Mouse (Mus musculus) v-Abl transformed pro-B cells (cell line): Measurements from ENCODE around the gene Zfp781.
"Not testable (repeated sequence)": the region's sequence is repeated elsewhere in the genome, so short reads cannot be mapped to it uniquely, and the experiment has no call there.

Experiments used
- in situ Hi-C, 2 experiments: fragments of 400-800 bp; cut with MboI; formaldehyde crosslinking; loops; one replicate each; pipeline ENCODE4 v1.15.1; 2025; ENCODE audit not compliant: unreplicated experiment in 2 of 2

The Zfp781 gene

DNA sequence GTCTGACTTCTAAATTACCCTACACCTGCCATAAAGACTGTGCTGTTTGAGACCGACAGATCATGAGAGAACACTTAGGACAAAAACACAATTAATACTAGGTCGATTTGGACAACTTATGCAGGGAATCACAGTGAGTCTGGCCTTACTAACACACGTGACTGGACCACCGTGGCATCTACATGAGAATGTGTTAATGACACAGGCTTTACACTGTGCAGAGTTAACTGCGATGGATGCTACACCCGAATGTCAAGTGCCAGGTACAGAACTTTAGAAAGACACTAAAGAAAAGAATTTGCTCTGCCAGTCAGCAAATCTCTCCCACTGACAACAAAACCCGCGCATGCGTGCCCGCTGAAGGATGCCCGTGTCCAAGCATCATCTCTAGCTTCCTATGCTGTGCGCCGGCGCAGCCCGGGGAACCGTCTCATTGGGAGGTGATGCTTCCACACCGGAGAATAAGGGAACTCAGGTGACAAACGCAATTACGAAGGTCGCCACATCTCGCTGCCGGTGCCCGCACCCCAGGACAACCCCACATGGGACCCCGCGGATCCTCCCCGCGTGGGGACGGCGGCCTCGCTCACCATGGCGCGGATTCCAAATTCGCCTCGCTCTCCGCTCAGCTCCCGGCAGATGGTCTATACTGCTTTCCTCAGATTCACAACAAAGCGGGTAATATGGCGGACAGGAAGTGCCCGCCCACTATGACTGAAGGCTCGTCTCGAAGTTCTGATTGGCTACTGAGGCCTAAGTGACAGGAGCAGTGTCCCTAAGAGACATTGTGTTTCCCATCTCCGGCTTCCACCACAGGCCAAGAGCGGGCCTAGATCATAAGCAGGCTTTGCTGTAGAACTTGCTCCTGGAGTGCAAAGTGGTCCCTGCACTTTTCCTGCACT is at the start of gene Zfp781:
Gene Zfp781 (minus strand): TSS at position 639 of the 902 bp plus-strand sequence.
- in situ Hi-C loops: not testable (repeated sequence)

DNA sequence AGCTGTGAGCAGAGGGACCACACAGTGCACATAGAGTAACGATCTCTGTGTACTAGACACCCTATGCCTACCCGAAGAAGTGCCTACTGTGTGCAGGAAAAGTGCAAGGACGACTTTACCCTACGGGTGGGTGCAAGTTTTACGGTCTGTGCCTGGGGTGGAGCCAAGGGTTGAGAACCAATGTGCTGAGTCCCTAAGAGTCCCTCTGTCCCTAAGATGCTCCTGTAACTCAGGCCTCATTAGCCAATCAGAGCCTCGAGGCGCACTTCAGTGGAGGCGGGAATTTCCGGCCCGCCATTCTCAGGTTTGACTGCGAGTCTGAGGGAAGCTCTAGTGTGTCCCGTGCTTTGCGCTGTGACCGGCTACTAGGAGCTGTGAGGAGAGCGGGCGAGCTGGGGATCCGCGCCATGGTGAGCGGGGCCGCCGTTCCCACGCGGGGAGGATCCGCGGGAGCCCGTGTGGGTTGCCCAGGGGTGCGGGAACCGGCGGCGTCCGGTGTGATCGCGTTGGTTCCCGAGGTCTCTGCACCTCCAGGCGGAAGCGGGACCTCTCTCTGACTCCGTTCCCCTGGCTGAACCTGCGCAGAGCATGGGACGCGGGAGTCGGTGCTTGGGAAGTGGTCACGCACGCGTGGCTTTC is 48.2 kb upstream of the Zfp781 start:
- in situ Hi-C loops: not testable (repeated sequence)

DNA sequence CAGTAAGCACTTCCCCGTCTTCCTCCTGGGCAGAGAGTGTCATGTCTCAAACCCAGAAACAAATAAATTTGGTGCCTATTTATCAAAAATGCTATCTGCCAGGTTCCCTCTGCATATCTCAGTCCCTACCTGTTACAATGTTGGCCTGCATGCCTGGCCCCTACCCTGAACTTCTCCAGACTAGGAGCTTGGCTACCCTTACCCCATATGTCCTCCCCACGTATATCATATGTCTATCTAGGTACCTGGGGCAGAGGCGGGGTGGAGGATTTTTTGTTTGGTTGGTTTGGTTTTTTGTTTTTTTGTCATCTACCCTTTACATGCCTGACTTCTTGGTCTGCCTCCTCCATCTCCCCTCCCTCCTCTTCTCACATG is 451 bp upstream of the Zfp781 start:
- in situ Hi-C loops: not testable (repeated sequence)

DNA sequence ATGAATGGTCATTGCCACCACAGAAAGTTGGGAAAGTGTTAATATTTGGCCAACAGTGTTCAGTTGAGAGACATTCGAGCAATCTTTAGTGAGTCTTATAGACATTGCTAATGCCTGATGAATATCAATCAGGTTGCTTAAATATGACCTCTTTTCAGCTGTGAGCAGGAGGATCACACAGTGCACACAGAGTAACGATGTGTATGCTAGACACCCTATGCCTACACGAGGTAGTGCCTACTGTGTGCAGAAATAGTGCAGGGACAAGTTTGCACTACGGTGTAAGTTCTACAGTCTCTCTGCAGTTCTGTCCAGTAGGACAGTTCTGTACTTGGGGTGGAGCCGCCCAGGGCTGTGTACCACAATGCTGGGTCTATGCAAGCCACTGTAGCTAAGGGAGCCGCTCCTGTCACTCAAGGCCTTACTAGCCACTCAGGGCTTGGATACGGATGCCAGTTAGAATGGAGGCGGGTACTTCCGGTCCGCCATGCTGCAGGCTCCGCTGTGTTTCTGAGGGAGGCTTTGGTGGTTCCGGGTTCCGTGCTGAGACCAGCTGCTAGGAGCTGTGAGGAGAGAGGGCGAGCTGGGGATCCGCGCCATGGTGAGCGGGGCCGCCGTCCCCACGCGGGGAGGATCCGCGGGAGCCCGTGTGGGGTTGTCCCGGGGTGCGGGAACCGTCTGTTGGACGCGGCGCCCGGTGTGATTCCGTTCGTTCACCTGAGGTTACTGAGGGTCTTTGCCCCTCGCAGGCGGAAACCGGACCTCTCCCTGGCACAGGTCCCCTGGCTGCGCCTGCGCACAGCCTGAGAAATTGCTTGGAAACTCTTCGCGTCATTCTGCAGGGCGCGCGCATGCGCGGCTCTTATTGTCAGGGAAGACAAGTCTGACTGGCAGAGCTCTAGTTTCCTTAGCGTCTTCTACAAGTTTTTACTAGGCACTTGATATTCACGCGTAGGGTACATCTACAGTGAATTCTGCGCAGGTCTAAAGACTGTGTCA is 66.6 kb downstream of the Zfp781 start, which contains the start of gene Gm32687:
Gene Gm32687 (plus strand): TSS at position 526 of the 999 bp plus-strand sequence.
- in situ Hi-C loops: not testable (repeated sequence)
